Mouse (Mus musculus) mammary gland, adult 2 months (tissue): ENCODE results near the gene Flvcr1. TPM values are rescaled to one million over a fixed set of nuclear protein-coding genes. Genes with fewer than 3 reads are reported as not detected.

Experiments
- polyA plus RNA-seq: library from polyadenylated mRNA; depleted of rRNA; stranded (reverse); fragments of >200 nt; gene quantifications from 2 replicates; pipeline ENCODE4 v1.2.3, GENCODE M21; 2012; ENCODE audit warnings: low replicate concordance; rRNA removed

Flvcr1 gene
- polyA plus RNA-seq, result 26.7 and 34.8 TPM in 2 replicates

GRCm38 (mm10) chr1:191026021-191026713 lies at the start of gene Flvcr1:
TSS of gene Flvcr1 (minus strand) at chr1:191026158.

GRCm38 (mm10) chr1:191062781-191063485 lies 37.0 kb upstream of the Flvcr1 start, which contains the start of the genes Tatdn3 and Nsl1:
TSS of gene Tatdn3 (minus strand) at chr1:191062932.
TSS of gene Nsl1 (plus strand) at chr1:191063012.

GRCm38 (mm10) chr1:191036554-191037334 lies 10.8 kb upstream of the Flvcr1 start, which contains the start of gene Spata45:
TSS of gene Spata45 (plus strand) at chr1:191036639.

DNA sequence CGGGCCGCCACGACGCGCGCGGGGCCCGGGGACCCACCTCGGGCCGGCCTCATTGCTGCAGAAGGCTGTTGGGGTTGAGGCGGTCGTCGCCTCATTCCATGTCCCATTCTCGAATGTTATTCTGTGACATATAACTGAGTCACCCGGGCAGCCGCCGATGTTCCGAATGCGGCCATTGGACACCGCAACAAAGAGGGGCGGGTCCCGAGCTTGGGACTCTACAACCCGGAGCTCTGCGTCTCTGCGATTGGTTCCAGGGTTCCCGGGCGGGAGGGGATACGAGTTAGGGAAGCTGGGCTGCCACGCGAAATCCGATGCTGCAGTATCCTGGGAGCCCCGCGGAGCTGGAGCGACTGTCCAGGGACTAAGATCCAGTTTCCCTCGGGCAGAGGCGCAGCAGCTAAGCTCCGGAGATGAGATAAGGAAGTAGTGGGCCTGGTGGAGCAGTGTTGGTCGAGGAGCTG lies 46.8 kb downstream of the Flvcr1 start, which contains the start of gene Vash2:
Gene Vash2, minus strand, starts transcription at position 197 of the 464 bp plus-strand sequence.

Other genes with a start within 250 kb of the Flvcr1 start
- 4.3 and 6.6 TPM in 2 replicates for gene Rps6kc1, start 114.4 kb downstream of the Flvcr1 start, polyA plus RNA-seq
- gene Angel2, start 101.0 kb downstream of the Flvcr1 start, polyA plus RNA-seq, result 21.4 and 28.8 TPM in 2 replicates
- 1.1 and 4.5 TPM in 2 replicates for gene Vash2, start 46.9 kb downstream of the Flvcr1 start, polyA plus RNA-seq
- not detected in 2 replicates for gene Spata45, start 10.5 kb upstream of the Flvcr1 start, polyA plus RNA-seq
- 3.3 and 10.9 TPM in 2 replicates for gene Tatdn3, start 36.8 kb upstream of the Flvcr1 start, polyA plus RNA-seq
- 0.47 and 1.1 TPM in 2 replicates for gene Nsl1, start 36.9 kb upstream of the Flvcr1 start, polyA plus RNA-seq
- 16.2 and 28.0 TPM in 2 replicates for gene Batf3, start 71.7 kb upstream of the Flvcr1 start, polyA plus RNA-seq
- gene Fam71a, start 138.7 kb upstream of the Flvcr1 start, polyA plus RNA-seq, result not detected in 2 replicates
- gene Atf3, start 191.9 kb upstream of the Flvcr1 start, polyA plus RNA-seq, result 6.8 and 7.7 TPM in 2 replicates